Mouse (Mus musculus) gastrocnemius, adult 2 months (tissue): ENCODE measurements around the gene BC051665. TPM values are rescaled to one million over a fixed set of nuclear protein-coding genes. Genes with fewer than 3 reads are reported as not detected.

Experiments used
- DNase-seq: peaks from one replicate; pipeline ENCODE4 v3.0.0; 2022
- H3K27ac ChIP-seq: fragments of 200-600 bp; 2 replicates; pipeline ENCODE4 v1.8.1; 2022; ENCODE audit warnings: mild to moderate bottlenecking
- H3K4me3 ChIP-seq: fragments of 200-600 bp; 2 replicates; pipeline ENCODE4 v1.8.1; 2022; ENCODE audit warnings: mild to moderate bottlenecking, moderate library complexity
- CTCF ChIP-seq: fragments of 200-600 bp; IDR thresholded peaks from 2 replicates; pipeline ENCODE4 v1.8.1; 2022; ENCODE audit warnings: antibody characterized with exemption, mild to moderate bottlenecking, moderate library complexity
- intact Hi-C: fragments of 180-260 bp; cut with DNase I; formaldehyde crosslinking; loops from one replicate; pipeline ENCODE4 v1.15.1; 2025
- total RNA-seq, 2 experiments: library from RNA; stranded (reverse); gene quantifications; 2 replicates each; pipeline ENCODE4 v1.2.3; 2021

BC051665 gene
- total RNA-seq, 2 experiments from 2014 or later, result not detected

DNA sequence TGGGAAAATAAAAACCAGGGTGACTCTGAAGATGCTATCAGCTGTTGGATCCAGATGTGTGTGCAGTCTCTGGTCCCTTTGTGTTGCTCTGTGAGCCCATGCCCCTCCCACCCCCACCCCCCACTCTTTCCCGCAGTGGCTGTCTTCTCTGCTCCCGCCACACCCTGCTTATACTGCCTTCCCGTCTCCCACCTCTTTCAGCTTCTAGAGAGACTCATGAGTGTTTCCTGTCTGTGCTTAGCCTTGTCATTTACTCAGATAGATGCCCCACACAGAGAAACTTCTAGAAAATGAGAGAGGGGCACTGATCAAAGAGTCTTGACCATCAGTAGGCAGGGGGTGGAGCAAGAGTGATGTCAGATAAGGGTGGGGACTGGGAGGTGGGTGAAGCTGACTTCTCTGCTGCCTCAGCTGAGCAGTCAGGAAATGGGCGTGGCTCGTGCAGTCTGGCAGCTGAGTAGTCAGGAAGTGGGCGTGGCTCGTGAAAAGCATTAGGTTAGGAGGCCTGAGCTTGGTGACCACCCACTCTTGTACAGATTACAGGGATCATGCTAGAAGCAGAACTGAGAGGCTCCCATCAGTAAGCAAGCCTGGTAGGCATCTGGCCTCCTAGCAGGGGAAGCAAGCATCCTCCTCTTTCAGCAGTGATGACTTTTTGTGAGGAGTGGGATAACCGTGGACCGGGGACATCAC, 48.4 kb downstream of the BC051665 start:
- no peak for TF ChIP-seq CTCF
- Histone ChIP-seq H3K4me3 (peak overlapping the region; percentile 62), H3K27ac (peak overlapping the region; percentile 75)
- peak; percentile 87 for DNase-seq
- intact Hi-C loops, result loop anchor here (1.0 to 5.0 kb wide), 4 partner anchors 65 to 895 kb away; partner anchors contain the start of gene Dapk1

DNA sequence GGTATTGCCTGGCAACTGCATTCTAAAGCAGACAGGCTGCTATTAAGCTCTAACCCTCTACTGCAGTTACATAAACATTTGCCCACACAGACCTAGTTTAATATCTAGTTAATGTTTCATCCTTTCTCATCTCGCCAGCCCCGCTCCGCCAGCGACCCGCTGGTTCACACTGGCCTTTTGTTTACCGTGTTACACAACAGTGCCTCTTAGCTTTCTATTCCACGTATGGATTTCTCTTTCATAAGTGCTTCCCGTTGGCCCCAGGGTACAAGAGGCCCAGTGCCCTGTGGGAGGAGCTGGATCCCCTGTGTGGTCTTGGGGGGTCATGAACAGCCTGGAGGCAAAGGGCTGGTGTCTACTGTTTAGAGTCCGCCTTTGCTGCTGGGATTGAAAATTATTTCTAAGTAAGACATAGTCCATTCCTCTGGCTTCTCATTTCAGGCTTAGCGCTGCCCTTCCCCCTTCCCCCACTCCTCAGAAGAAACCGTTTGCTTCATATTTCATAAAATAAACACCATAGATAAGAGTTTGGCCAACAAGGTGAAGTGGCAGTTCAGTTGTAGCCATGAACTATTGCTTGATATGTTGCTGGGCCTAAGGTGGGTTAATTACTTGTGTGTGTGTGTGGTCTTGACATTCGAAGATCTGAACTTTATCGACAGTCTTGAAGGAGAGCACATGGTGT, 49.6 kb downstream of the BC051665 start:
- H3K4me3 ChIP-seq, result no peak overlapping the region
- TF ChIP-seq CTCF, result no peak
- no peak for DNase-seq
- intact Hi-C loops, result loop anchor here (5.0 kb wide), 2 partner anchors 64 to 894 kb away; no protein-coding TSS in a partner anchor
- H3K27ac ChIP-seq, result no peak overlapping the region

DNA sequence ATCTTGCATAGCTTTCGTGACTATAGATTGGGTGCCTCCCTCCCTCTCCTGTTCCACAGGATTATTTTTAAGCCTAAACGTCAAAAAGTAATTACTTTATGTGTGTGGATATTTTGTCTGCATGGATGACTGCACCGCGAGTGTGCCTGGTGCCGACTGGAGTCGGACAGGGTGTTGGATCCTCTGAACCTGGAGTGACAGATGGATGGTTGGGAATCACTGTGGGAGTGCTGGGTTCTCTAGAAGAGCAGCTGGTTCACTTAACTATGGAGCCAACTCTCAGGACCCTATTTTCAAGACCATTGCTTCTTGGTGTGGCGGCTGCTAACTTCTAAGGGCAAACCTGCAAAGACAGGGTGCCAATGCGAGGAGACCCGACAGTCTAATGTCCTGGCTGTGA, 50.9 kb downstream of the BC051665 start:
- DNase-seq, result no peak
- Histone ChIP-seq H3K27ac (no peak overlapping the region), H3K4me3 (no peak overlapping the region)
- no peak for TF ChIP-seq CTCF
- intact Hi-C loops, result loop anchor here (5.0 kb wide), 2 partner anchors 63 to 893 kb away; no protein-coding TSS in a partner anchor

Other genes starting within 250 kb of the BC051665 start
- gene Dapk1, start 184.4 kb downstream of the BC051665 start, total RNA-seq, result 1 to 10 TPM; 5.4 to 5.8 TPM
- not detected for gene Ctsll3, start 16.5 kb upstream of the BC051665 start, total RNA-seq
- gene 4930486L24Rik, start 78.1 kb upstream of the BC051665 start, total RNA-seq, result under 1 TPM in 1 of 2 experiments, not detected in 1; 0.66 TPM
- gene Gm49392, start 110.5 kb upstream of the BC051665 start, total RNA-seq, result under 1 TPM in 1 of 2 experiments, not detected in 1; 0.42 TPM
- 1 to 10 TPM; 1.5 to 1.9 TPM for gene Ctla2b, start 111.1 kb upstream of the BC051665 start, total RNA-seq
- not detected for gene Tpbpb, start 118.5 kb upstream of the BC051665 start, total RNA-seq
- gene Gm49393, start 149.2 kb upstream of the BC051665 start, total RNA-seq, result under 1 TPM in 1 of 2 experiments, not detected in 1; 0.67 TPM
- 1 to 10 TPM in 1 of 2 experiments, not detected in 1; 4.7 TPM for gene Gm49391, start 150.2 kb upstream of the BC051665 start, total RNA-seq
- gene Ctla2a, start 150.3 kb upstream of the BC051665 start, total RNA-seq, result 10 to 100 TPM; 29.3 to 29.6 TPM
- gene Tpbpa, start 155.6 kb upstream of the BC051665 start, total RNA-seq, result not detected
- not detected for gene Ctsj, start 219.6 kb upstream of the BC051665 start, total RNA-seq